Mouse (Mus musculus) stomach, embryonic 16.5 days (tissue): ENCODE data around the gene Trim14. TPM values are rescaled to one million over a fixed set of nuclear protein-coding genes. Genes with fewer than 3 reads are reported as not detected.

ENCODE experiments used
- ATAC-seq: fragments of 200-750 bp; cut with Nextera tagmentation; 2 replicates; pipeline ENCODE4 v1.8.0; 2017; ENCODE audit warnings: moderate number of reproducible peaks, moderate TSS enrichment; ENCODE audit not compliant: insufficient read depth, low FRiP score
- H3K27ac ChIP-seq: fragments of 300-500 bp; sonication (generic); 2 replicates; pipeline ENCODE4 v1.5.1; 2014; ENCODE audit warnings: low read length
- H3K27me3 ChIP-seq: fragments of 300-500 bp; sonication (generic); 2 replicates; pipeline ENCODE4 v1.6.1; 2014; ENCODE audit warnings: low read length, control low read depth, mixed read lengths; ENCODE audit not compliant: control insufficient read depth, insufficient read depth
- H3K36me3 ChIP-seq: fragments of 300-500 bp; sonication (generic); 2 replicates; pipeline ENCODE4 v1.6.1; 2014; ENCODE audit warnings: low read length; ENCODE audit not compliant: control insufficient read depth, insufficient read depth
- H3K4me1 ChIP-seq: fragments of 300-500 bp; sonication (generic); 2 replicates; pipeline ENCODE4 v1.6.1; 2014; ENCODE audit warnings: low read length, control low read depth, mixed read lengths; ENCODE audit not compliant: control insufficient read depth, insufficient read depth
- H3K4me2 ChIP-seq: fragments of 300-500 bp; sonication (generic); 2 replicates; pipeline ENCODE4 v1.6.1; 2014; ENCODE audit warnings: low read depth, low read length, mixed read lengths
- H3K4me3 ChIP-seq: fragments of 300-500 bp; sonication (generic); replicated peaks from 2 replicates; pipeline ENCODE4 v1.5.1; 2014; ENCODE audit warnings: mild to moderate bottlenecking, low read length
- H3K9ac ChIP-seq: fragments of 300-500 bp; sonication (generic); 2 replicates; pipeline ENCODE4 v1.6.1; 2014; ENCODE audit warnings: low read length
- H3K9me3 ChIP-seq: fragments of 300-500 bp; sonication (generic); replicated peaks from 2 replicates; pipeline ENCODE4 v1.6.1; 2016; ENCODE audit warnings: low read length, control low read depth; ENCODE audit not compliant: control insufficient read depth
- WGBS: fragments of 180-500 bp; shearing (Covaris S2); extraction: QIAGEN DNeasy Blood & Tissue Kit; methylation state at CpG from one replicate; pipeline ENCODE4 v1.1.7; 2014; 5-methylcytosine and 5-hydroxymethylcytosine counted together
- polyA plus RNA-seq: library from polyadenylated mRNA; unstranded; fragments of >200 nt; fragmentation: Nextera tagmentation; extraction: Ambion mirVana; gene quantifications from 2 replicates; pipeline ENCODE4 v1.2.1, GENCODE M21; 2015

Trim14 gene
- polyA plus RNA-seq, 1 experiment from 2014 or later: 4.4 TPM

DNA sequence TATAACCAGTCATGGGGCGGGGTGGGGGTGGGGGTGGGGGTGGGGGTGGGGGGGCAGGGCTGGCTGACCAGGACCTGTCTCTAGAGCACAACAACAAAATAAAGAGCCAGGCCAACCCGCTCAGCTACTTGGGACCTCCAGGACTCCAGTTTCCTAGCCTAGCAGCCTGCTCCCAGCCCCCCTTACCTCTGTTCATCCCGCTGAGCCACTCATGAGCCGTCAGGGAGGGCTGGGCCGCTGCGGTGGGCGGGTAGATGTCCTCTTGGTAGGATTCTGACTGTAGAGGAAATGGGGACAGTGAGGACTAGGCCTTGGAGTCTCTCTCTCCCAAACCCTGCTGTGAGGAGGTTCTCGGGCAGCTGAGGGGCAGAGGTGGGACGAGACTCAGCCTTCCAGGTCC, 5.8 kb upstream of the Trim14 start:
- H3K4me1 ChIP-seq: no peaks in the 10 kb centered on the region
- no peaks in the 10 kb centered on the region for H3K9me3 ChIP-seq
- H3K9ac ChIP-seq: no peak overlapping the region
- no peak for ATAC-seq
- WGBS: 50% methylated on average over 8 of the region's 9 CpGs
- no peak overlapping the region for H3K4me3 ChIP-seq
- H3K27ac ChIP-seq: no peak overlapping the region
- H3K27me3 ChIP-seq: peaks cover 2% of the 10 kb centered on the region; the same call in 1 of the 2 replicates
- H3K36me3 ChIP-seq: no peaks in the 10 kb centered on the region
- no peak overlapping the region for H3K4me2 ChIP-seq

DNA sequence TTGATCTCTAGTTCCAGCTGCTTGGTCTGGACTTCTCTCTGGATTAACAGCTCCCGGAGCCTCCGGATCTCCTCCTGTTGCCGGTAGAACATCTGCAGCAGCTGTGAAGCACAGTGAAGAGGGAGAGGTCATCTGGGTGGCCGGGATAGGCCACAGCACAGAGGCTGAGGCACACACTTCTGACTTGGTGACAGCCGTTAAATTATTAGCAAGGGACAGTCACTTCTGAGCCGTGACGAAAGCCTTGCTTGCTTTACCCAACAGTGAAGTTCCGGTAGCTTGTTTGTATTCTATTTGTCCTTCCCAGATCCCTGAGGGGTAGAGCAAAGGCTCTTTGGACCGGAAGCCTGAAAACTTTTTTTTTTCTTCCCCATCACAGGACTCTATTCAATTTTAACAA, 3.2 kb upstream of the Trim14 start:
- Histone ChIP-seq H3K36me3 (no peaks in the 10 kb centered on the region), H3K4me2 (no peak overlapping the region), H3K27me3 (peaks cover 22% of the 10 kb centered on the region; the same call in 1 of the 2 replicates), H3K27ac (no peak overlapping the region), H3K4me3 (no peak overlapping the region), H3K9ac (no peak overlapping the region), H3K9me3 (no peaks in the 10 kb centered on the region), H3K4me1 (peaks cover 7% of the 10 kb centered on the region; the same call in 1 of the 2 replicates)
- 53% methylated on average over 9 of the region's 9 CpGs for WGBS
- ATAC-seq: no peak

DNA sequence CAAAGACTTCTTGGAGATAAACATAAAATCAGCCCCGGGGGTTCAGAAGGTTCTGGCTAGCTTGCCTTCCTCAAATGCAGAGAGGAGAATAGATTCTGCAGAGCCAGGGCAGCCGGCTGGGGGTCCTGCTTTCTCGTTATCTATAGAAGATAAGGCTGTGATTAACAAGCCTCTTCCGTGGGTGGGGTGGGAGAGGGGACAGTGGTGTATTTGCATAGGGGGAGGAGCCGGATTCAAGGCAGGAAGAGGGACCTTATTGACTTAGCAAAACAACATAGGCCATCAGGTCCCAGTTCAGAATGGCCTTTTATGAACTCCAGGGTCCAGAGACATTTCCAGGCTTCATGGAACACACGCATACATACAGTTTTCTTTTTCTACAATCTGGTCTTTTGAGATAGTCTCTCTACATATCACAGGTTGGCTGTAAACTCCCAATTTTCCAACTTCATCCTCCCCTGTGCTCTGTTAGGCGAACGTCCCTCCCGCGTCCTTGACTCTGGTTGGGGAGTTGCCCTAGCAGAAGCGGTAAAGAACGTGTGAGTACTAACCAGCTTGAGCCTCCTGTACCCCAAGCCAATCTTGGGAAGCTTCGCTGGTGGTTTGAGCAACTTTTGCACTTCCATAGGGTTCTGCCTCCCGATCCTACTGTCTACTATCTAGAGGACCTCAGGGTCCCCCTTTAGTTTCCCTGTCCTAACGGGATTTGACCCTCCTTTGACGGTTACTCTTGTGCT, 679 bp downstream of the Trim14 start:
- H3K9ac ChIP-seq: peak overlapping the region; percentile 73
- no peak for ATAC-seq
- 8% methylated on average over 16 of the region's 16 CpGs for WGBS

DNA sequence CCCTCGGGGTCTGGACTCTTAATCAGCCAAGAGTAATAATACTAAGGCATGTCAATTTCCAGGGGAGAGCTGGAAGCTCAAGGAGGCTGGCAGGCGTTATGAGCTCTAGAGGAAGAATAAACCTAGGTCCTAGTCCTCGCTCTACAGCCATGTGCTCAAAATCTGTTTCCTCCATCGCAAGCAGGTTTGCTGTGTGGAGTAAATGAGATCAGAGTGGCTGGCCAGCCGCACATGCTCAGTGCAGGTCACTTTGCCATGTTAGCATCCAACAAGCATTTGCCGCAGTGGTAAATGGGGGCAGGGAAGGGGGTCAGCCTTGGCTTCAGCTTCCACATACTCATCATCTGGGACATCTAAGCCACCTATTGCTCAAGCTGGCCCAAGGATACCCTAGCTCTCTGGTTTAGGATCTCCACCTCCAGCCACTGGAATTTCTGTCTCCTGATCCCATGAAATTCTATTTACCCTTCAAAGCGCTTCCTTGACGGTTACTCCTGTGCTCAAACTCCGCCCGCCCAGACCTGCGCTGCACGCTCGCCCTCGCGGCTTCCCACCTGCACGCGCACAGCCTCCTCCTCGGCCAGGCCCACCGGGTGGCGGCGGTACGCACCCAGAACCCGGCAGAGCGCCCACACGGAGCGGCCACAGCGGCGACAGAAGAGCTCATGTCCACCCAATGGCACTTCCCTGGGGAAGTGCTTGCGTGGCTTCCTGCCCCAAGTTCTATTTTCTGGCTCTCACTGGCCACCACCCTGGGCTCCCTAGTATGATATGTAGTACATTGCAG, 1.8 kb downstream of the Trim14 start:
- 10% methylated on average over 29 of the region's 29 CpGs for WGBS
- Histone ChIP-seq H3K36me3 (no peaks in the 10 kb centered on the region), H3K27ac (no peak overlapping the region), H3K4me1 (peaks cover 7% of the 10 kb centered on the region; the same call in 1 of the 2 replicates), H3K4me2 (peak overlapping the region; percentile 71), H3K27me3 (peaks cover 22% of the 10 kb centered on the region; the same call in 1 of the 2 replicates), H3K9ac (peak overlapping the region; percentile 20; the same call in 1 of the 2 replicates), H3K9me3 (no peaks in the 10 kb centered on the region), H3K4me3 (peak overlapping the region; percentile 25)
- 0 out of 2 replicates have a peak, but pooled peaks have one; percentile 31 for ATAC-seq

More for the DNA sequence above, 679 bp downstream of the Trim14 start:
- H3K27me3 ChIP-seq: peaks cover 22% of the 10 kb centered on the region; the same call in 1 of the 2 replicates
- H3K4me3 ChIP-seq: peak overlapping the region; percentile 58
- H3K27ac ChIP-seq: no peak overlapping the region
- H3K36me3 ChIP-seq: no peaks in the 10 kb centered on the region
- peaks cover 7% of the 10 kb centered on the region; the same call in 1 of the 2 replicates for H3K4me1 ChIP-seq
- peak overlapping the region; percentile 71 for H3K4me2 ChIP-seq
- no peaks in the 10 kb centered on the region for H3K9me3 ChIP-seq

DNA sequence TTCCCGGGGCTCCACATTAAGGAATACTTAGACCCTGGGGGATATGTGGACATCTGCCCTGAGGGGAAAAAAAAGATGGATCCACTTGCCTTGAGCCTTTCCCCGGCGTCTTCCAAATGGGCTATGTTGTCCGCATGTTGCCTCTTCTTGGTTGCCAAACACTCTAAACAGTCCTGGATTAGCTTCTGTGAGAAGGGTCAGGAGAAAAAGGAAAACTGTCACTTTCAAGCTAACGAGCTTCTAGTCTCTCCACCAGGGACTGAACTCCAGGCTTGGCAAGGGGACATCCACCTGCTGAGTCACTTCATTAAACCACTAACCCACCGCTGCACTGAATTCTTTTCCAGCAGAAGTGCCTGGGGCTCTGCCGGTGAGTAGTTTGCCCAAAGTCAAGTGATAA, 3.0 kb downstream of the Trim14 start:
- ATAC-seq: no peak
- Histone ChIP-seq H3K4me2 (no peak overlapping the region), H3K27ac (no peak overlapping the region), H3K4me3 (no peak overlapping the region), H3K36me3 (no peaks in the 10 kb centered on the region), H3K9ac (no peak overlapping the region), H3K27me3 (peaks cover 22% of the 10 kb centered on the region; the same call in 1 of the 2 replicates), H3K4me1 (peaks cover 7% of the 10 kb centered on the region; the same call in 1 of the 2 replicates), H3K9me3 (no peaks in the 10 kb centered on the region)
- 87% methylated on average over 7 of the region's 7 CpGs for WGBS

DNA sequence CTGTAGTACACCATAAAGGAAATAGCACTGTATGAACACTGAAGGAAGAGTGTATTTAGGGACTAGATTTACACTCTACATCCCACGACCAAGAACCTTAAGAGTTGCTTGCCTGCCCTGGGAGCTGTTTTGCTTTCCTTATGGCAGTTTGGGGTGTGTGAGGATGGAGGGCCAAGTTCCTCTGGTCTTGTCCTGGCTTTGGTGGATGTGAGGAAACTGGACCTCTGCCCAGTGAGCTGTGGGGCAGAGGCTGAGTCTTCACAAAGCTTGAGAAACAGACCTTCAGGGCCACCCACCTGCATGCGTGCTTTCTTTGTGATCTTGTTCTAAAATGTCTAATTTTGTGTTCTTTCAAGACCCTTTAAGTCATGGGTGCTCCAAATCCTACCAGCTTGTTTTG, 3.4 kb downstream of the Trim14 start:
- Histone ChIP-seq H3K27ac (no peak overlapping the region), H3K4me1 (peaks cover 7% of the 10 kb centered on the region; the same call in 1 of the 2 replicates), H3K36me3 (no peaks in the 10 kb centered on the region), H3K4me2 (no peak overlapping the region), H3K27me3 (peaks cover 22% of the 10 kb centered on the region; the same call in 1 of the 2 replicates), H3K9ac (no peak overlapping the region), H3K4me3 (no peak overlapping the region), H3K9me3 (no peaks in the 10 kb centered on the region)
- WGBS: 85% methylated on average over 2 of the region's 2 CpGs
- ATAC-seq: no peak

DNA sequence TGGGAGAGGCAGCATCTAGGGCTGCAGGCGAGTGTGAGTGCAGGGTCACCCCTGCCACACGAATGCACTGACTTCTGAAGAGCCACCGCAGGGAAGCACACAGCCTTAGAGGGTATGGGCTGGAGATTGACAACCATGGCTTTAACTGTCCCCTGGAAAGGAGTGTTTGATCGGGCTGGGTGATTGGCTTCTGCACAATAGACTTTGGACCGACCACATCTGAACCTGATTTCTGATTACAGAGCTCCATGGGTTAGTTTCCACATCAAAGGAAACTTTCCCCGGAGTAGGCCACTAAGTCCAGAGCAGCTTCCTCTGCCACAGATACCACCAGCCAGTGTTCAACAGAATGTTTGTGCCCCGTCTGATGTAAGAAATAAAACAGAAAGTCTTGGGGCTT, 6.2 kb downstream of the Trim14 start:
- Histone ChIP-seq H3K27me3 (peaks cover 5% of the 10 kb centered on the region; the same call in 1 of the 2 replicates), H3K4me1 (peaks cover 4% of the 10 kb centered on the region; the same call in 1 of the 2 replicates), H3K36me3 (no peaks in the 10 kb centered on the region), H3K4me2 (no peak overlapping the region), H3K4me3 (no peak overlapping the region), H3K9ac (no peak overlapping the region), H3K9me3 (no peaks in the 10 kb centered on the region), H3K27ac (no peak overlapping the region)
- WGBS: 54% methylated on average over 7 of the region's 7 CpGs
- 0 out of 2 replicates have a peak, but pooled peaks have one; percentile 27 for ATAC-seq

DNA sequence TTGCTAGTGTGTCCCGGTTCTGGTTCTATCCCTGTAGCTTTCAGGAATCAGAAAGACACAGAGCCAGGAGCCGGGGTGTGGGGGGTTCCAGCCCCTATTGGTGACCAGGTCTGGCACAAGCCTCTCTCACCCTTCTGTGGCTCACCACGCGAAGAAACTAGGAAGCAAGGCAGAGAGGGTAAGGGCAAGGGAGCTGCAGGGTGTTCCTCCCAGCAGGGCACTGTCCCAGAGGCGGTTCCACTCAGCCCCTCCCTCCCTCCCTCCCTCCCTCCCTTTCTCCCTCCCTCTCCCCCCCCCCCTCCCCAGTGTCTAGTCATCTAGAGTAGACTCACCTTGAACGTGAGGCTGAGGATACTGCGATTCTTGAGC, 8.4 kb downstream of the Trim14 start:
- Histone ChIP-seq H3K4me1 (peaks cover 4% of the 10 kb centered on the region; the same call in 1 of the 2 replicates), H3K27me3 (no peaks in the 10 kb centered on the region), H3K4me3 (peak overlapping the region; percentile 34), H3K9me3 (peaks cover 4% of the 10 kb centered on the region; the same call in 1 of the 2 replicates), H3K36me3 (no peaks in the 10 kb centered on the region), H3K4me2 (peak overlapping the region; percentile 60), H3K27ac (no peak overlapping the region), H3K9ac (peak overlapping the region; percentile 65)
- peak; percentile 72 for ATAC-seq
- 6% methylated on average over 7 of the region's 7 CpGs for WGBS
